10 mouse cellular contexts compared by ENCODE assay signal in genomic region chr3:54551908-54552307, GRCm38 (mm10).
DNase-seq lines count a peak whose midpoint lies in the region; ATAC-seq and TF ChIP-seq lines count a peak whose summit lies in the region.
"Had no signal": no experiment of that assay in that cellular context is flagged by ENCODE, and none has a peak within 500 bp of the region (broad histone marks: within the 10 kb centered on the region; RNA-seq: fewer than 3 reads in every experiment).

No protein-coding gene starts in this region.

- no peaks in the 10 kb centered on the region for H3K4me1 ChIP-seq in forebrain, postnatal 0 days (ENCODE audit: insufficient read depth)
- no peaks in the 10 kb centered on the region for H3K4me1 ChIP-seq in forebrain, embryonic 14.5 days (ENCODE audit: control insufficient read depth, insufficient read depth, low read length)
- no peaks in the 10 kb centered on the region for H3K4me1 ChIP-seq in lung, postnatal 0 days (ENCODE audit: insufficient read depth, low read depth, low read length)
- H3K4me1 ChIP-seq in heart, embryonic 12.5 days (replicated peaks) = 0 out of 2 replicates have a peak, but pooled peaks cover 6% of the 10 kb centered on the region
- no peaks in the 10 kb centered on the region for H3K4me1 ChIP-seq in intestine, embryonic 16.5 days (ENCODE audit: control insufficient read depth, insufficient read depth, low read length)

- H3K36me3 ChIP-seq in forebrain, postnatal 0 days (ENCODE audit: insufficient read depth) = no peaks in the 10 kb centered on the region
- no peaks in the 10 kb centered on the region for H3K36me3 ChIP-seq in forebrain, embryonic 14.5 days (ENCODE audit: control insufficient read depth, insufficient read depth, low read length)
- no peaks in the 10 kb centered on the region for H3K36me3 ChIP-seq in lung, postnatal 0 days (ENCODE audit: insufficient read depth, low read length)
- H3K36me3 ChIP-seq in heart, embryonic 12.5 days = no peaks in the 10 kb centered on the region
- H3K36me3 ChIP-seq in intestine, embryonic 16.5 days (ENCODE audit: control insufficient read depth, insufficient read depth, low read length) = no peaks in the 10 kb centered on the region

- no peak overlapping the region for H3K9ac ChIP-seq in forebrain, postnatal 0 days
- no peak overlapping the region for H3K9ac ChIP-seq in forebrain, embryonic 14.5 days (ENCODE audit: low read length)
- no peak overlapping the region for H3K9ac ChIP-seq in lung, postnatal 0 days (replicated peaks; ENCODE audit: low read depth)
- no peak overlapping the region for H3K9ac ChIP-seq in heart, embryonic 12.5 days
- no peak overlapping the region for H3K9ac ChIP-seq in intestine, embryonic 16.5 days (ENCODE audit: low read depth, low read length)

- no peaks in the 10 kb centered on the region for H3K27me3 ChIP-seq in forebrain, postnatal 0 days (ENCODE audit: insufficient read depth, low read length)
- no peaks in the 10 kb centered on the region for H3K27me3 ChIP-seq in forebrain, embryonic 14.5 days (replicated peaks; ENCODE audit: control insufficient read depth, insufficient read depth, low read length)
- H3K27me3 ChIP-seq in lung, postnatal 0 days (replicated peaks; ENCODE audit: insufficient read depth, low read length) = no peaks in the 10 kb centered on the region
- H3K27me3 ChIP-seq in heart, embryonic 12.5 days (replicated peaks) = no peaks in the 10 kb centered on the region
- H3K27me3 ChIP-seq in intestine, embryonic 16.5 days (replicated peaks; ENCODE audit: control insufficient read depth, insufficient read depth, low read length) = no peaks in the 10 kb centered on the region

- peak; percentile 14 for DNase-seq in forebrain, postnatal 0 days
- DNase-seq in forebrain, embryonic 14.5 days (ENCODE audit: low spot score) = no peak
- DNase-seq in lung, postnatal 10 days = peak; percentile 38
- no peak for DNase-seq in lung, postnatal 0 days (ENCODE audit: low spot score)
- DNase-seq in lung, postnatal 4 days = peak; percentile 11 to 29
- DNase-seq in ovary, postnatal 36 days (ENCODE audit: low spot score) = no peak

- H3K4me2 ChIP-seq in forebrain, postnatal 0 days (ENCODE audit: low read depth) = no peak overlapping the region
- H3K4me2 ChIP-seq in forebrain, embryonic 14.5 days (ENCODE audit: low read length) = no peak overlapping the region
- no peak overlapping the region for H3K4me2 ChIP-seq in lung, postnatal 0 days (replicated peaks; ENCODE audit: low read depth, low read length)
- H3K4me2 ChIP-seq in heart, embryonic 12.5 days = no peak overlapping the region
- no peak overlapping the region for H3K4me2 ChIP-seq in intestine, embryonic 16.5 days (ENCODE audit: low read depth, low read length)

- no peak overlapping the region for H3K27ac ChIP-seq in forebrain, postnatal 0 days (ENCODE audit: low read depth, low read length)
- no peak overlapping the region for H3K27ac ChIP-seq in forebrain, embryonic 14.5 days (ENCODE audit: low read depth, low read length)
- H3K27ac ChIP-seq in lung, postnatal 0 days (ENCODE audit: low read length) = no peak overlapping the region
- peak overlapping the region; percentile 53 for H3K27ac ChIP-seq in heart, embryonic 12.5 days (ENCODE audit: poor library complexity, severe bottlenecking)
- H3K27ac ChIP-seq in intestine, embryonic 16.5 days (ENCODE audit: low read length) = no peak overlapping the region
- H3K27ac ChIP-seq: macrophage had no signal

- TF ChIP-seq EP300 in lung, postnatal 0 days (IDR thresholded peaks at IDR 0.05) = no peak

- ATAC-seq in forebrain, postnatal 0 days = no peak
- ATAC-seq in forebrain, embryonic 14.5 days = no peak
- no peak; the same call in 1 of the 2 replicates for ATAC-seq in lung, postnatal 0 days
- ATAC-seq in heart, embryonic 12.5 days (ENCODE audit: insufficient number of reproducible peaks, low FRiP score) = peak; percentile 83
- ATAC-seq in intestine, embryonic 16.5 days = no peak
- ATAC-seq: forebrain, embryonic 16.5 days had no signal

- WGBS in forebrain, postnatal 0 days = 70% methylated on average over 9 of the region's 9 CpGs
- 88% methylated on average over 9 of the region's 9 CpGs for WGBS in forebrain, embryonic 14.5 days
- 65% methylated on average over 9 of the region's 9 CpGs for WGBS in lung, postnatal 0 days
- 61% methylated on average over 9 of the region's 9 CpGs for WGBS in heart, embryonic 12.5 days
- 67% methylated on average over 9 of the region's 9 CpGs for WGBS in intestine, embryonic 16.5 days

- no peaks in the 10 kb centered on the region for H3K9me3 ChIP-seq in forebrain, postnatal 0 days (ENCODE audit: low read length)
- no peaks in the 10 kb centered on the region for H3K9me3 ChIP-seq in forebrain, embryonic 14.5 days (replicated peaks; ENCODE audit: control insufficient read depth, low read length)
- 0 out of 2 replicates have a peak, but pooled peaks cover 4% of the 10 kb centered on the region for H3K9me3 ChIP-seq in lung, postnatal 0 days (ENCODE audit: low read length)
- peaks cover 8% of the 10 kb centered on the region; the same call in 1 of the 2 replicates for H3K9me3 ChIP-seq in heart, embryonic 12.5 days (replicated peaks)
- H3K9me3 ChIP-seq in intestine, embryonic 16.5 days (ENCODE audit: control insufficient read depth, low read length) = no peaks in the 10 kb centered on the region

- no peak overlapping the region for H3K4me3 ChIP-seq in forebrain, postnatal 0 days (ENCODE audit: low read depth, low read length)
- H3K4me3 ChIP-seq in forebrain, embryonic 14.5 days (ENCODE audit: low read depth, low read length) = no peak overlapping the region
- H3K4me3 ChIP-seq in lung, postnatal 0 days (ENCODE audit: low read depth, low read length) = no peak overlapping the region
- H3K4me3 ChIP-seq in heart, embryonic 12.5 days = no peak overlapping the region
- H3K4me3 ChIP-seq in intestine, embryonic 16.5 days (ENCODE audit: low read length) = no peak overlapping the region

- no peak for TF ChIP-seq CTCF in forebrain, postnatal 0 days (IDR thresholded peaks at IDR 0.05; ENCODE audit: low read depth)
- TF ChIP-seq CTCF in lung, postnatal 0 days (IDR thresholded peaks at IDR 0.05) = no peak

Comparison
In these comparisons a context has a peak if more than half of its experiments do, and no peak if none do; other contexts are left out.
1. DNase-seq: peak in forebrain, postnatal 0 days (single experiment), lung, postnatal 10 days (single experiment) and lung, postnatal 4 days (2 of 2); none in forebrain, embryonic 14.5 days (single experiment), lung, postnatal 0 days (single experiment) and ovary, postnatal 36 days (single experiment).